Mouse (Mus musculus) megakaryocyte, embryonic 14.5 days (primary cell): ENCODE results near the gene Myh13.

Experiments used
- FLI1 ChIP-seq: IDR thresholded peaks from 2 replicates; pipeline ENCODE4 v1.6.1; 2012; ENCODE audit warnings: low read length, inconsistent platforms, mixed read lengths
- GATA1 ChIP-seq: IDR thresholded peaks from 3 replicates; pipeline ENCODE4 v1.6.1; 2012; ENCODE audit warnings: mixed read lengths, low read length, inconsistent platforms, borderline replicate concordance

DNA sequence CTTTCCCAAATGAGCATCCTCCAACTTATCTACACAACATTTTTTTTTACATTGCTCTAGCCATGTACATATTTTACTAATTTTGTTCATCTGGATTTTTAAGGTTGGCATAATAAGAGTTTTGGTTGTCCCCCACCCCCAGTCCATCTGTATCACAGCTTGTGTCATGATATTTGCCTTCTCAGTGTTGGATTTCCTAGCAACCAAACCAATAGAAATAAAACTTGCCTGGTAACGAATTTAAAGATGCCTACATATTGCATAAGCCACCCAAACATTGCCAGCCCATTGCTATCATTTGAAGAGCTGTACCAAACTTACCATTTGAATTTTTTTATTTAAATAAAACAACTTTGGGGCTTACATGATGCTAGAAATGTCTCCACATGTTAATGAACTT, 28.0 kb upstream of the Myh13 start:
- TF ChIP-seq GATA1 (no peak), FLI1 (no peak)
